Mouse (Mus musculus): ENCODE measurements around the gene Cyp2e1. TPM values are rescaled to one million over a fixed set of nuclear protein-coding genes. Genes with fewer than 3 reads are reported as not detected.
A peak's percentile ranks its signal among the peaks of the same experiment; 100 is the strongest.
"Not testable (repeated sequence)": the region's sequence is repeated elsewhere in the genome, so short reads cannot be mapped to it uniquely, and the experiment has no call there.

Gene Cyp2e1
- polyA plus RNA-seq (2012; rRNA removed) = 0.32 and 0.95 TPM in 2 replicates

- DNase-seq (ENCODE audit: extremely low spot score in 1 of 2, low spot score in 1 of 2) = no peak
These were observed at the start of gene Cyp2e1 for GRCm38 (mm10) chr7:140763447-140764020. Cyp2e1 (plus strand) TSS chr7:140763739.

GRCm38 (mm10) chr7:140717155-140718055 is 46.1 kb upstream of the Cyp2e1 start:
- DNase-seq (ENCODE audit: extremely low spot score in 1 of 2, low spot score in 1 of 2) = peak in 1 of 2 experiments; percentile 16

GRCm38 (mm10) chr7:140721095-140721494 is 42.4 kb upstream of the Cyp2e1 start:
- no peak for DNase-seq (ENCODE audit: extremely low spot score in 1 of 2, low spot score in 1 of 2)

GRCm38 (mm10) chr7:140725558-140725957 is 38.0 kb upstream of the Cyp2e1 start:
- no peak for DNase-seq (ENCODE audit: extremely low spot score in 1 of 2, low spot score in 1 of 2)

- DNase-seq (ENCODE audit: extremely low spot score in 1 of 2, low spot score in 1 of 2) = peak in 1 of 2 experiments; percentile 39
These were observed 30.4 kb upstream of the Cyp2e1 start for GRCm38 (mm10) chr7:140733162-140733561.

GRCm38 (mm10) chr7:140747402-140747801 is 16.1 kb upstream of the Cyp2e1 start:
- no peak for DNase-seq (ENCODE audit: extremely low spot score in 1 of 2, low spot score in 1 of 2)

- no peak for DNase-seq (ENCODE audit: extremely low spot score in 1 of 2, low spot score in 1 of 2)
These were observed 15.3 kb upstream of the Cyp2e1 start for GRCm38 (mm10) chr7:140748116-140748826.

- DNase-seq (ENCODE audit: extremely low spot score in 1 of 2, low spot score in 1 of 2) = no peak
These were observed 14.7 kb upstream of the Cyp2e1 start for GRCm38 (mm10) chr7:140748827-140749160.

GRCm38 (mm10) chr7:140754556-140754955 is 9.0 kb upstream of the Cyp2e1 start:
- DNase-seq (ENCODE audit: extremely low spot score in 1 of 2, low spot score in 1 of 2) = no peak

GRCm38 (mm10) chr7:140756151-140756854 is 7.2 kb upstream of the Cyp2e1 start:
- no peak for DNase-seq (ENCODE audit: extremely low spot score in 1 of 2, low spot score in 1 of 2)

GRCm38 (mm10) chr7:140760647-140761046 is 2.9 kb upstream of the Cyp2e1 start:
- no peak for DNase-seq (ENCODE audit: extremely low spot score in 1 of 2, low spot score in 1 of 2)

GRCm38 (mm10) chr7:140765391-140765790 is 1.9 kb downstream of the Cyp2e1 start:
- not testable (repeated sequence) for DNase-seq (ENCODE audit: extremely low spot score in 1 of 2, low spot score in 1 of 2)

GRCm38 (mm10) chr7:140765888-140766739 is 2.6 kb downstream of the Cyp2e1 start:
- DNase-seq (ENCODE audit: extremely low spot score in 1 of 2, low spot score in 1 of 2) = no peak

- DNase-seq (ENCODE audit: extremely low spot score in 1 of 2, low spot score in 1 of 2) = no peak
These were observed 17.0 kb downstream of the Cyp2e1 start for GRCm38 (mm10) chr7:140780548-140780947.

- DNase-seq (ENCODE audit: extremely low spot score in 1 of 2, low spot score in 1 of 2) = no peak
These were observed 24.0 kb downstream of the Cyp2e1 start, which contains the start of gene Syce1 for GRCm38 (mm10) chr7:140787406-140788052. Syce1 (minus strand) TSS chr7:140787852.

GRCm38 (mm10) chr7:140788053-140788435 is 24.5 kb downstream of the Cyp2e1 start:
- no peak for DNase-seq (ENCODE audit: extremely low spot score in 1 of 2, low spot score in 1 of 2)

- DNase-seq (ENCODE audit: extremely low spot score in 1 of 2, low spot score in 1 of 2) = no peak
These were observed 30.0 kb downstream of the Cyp2e1 start for GRCm38 (mm10) chr7:140793541-140793940.

- DNase-seq (ENCODE audit: extremely low spot score in 1 of 2, low spot score in 1 of 2) = no peak
These were observed 34.1 kb downstream of the Cyp2e1 start for GRCm38 (mm10) chr7:140797619-140798018.

- DNase-seq (ENCODE audit: extremely low spot score in 1 of 2, low spot score in 1 of 2) = no peak
These were observed 34.7 kb downstream of the Cyp2e1 start for GRCm38 (mm10) chr7:140798212-140798611.

Data from frontal cortex, adult 2 months (tissue).